Mouse (Mus musculus) hindbrain, embryonic 15.5 days (tissue): Measurements from ENCODE around the gene Tmem266. TPM values are rescaled to one million over a fixed set of nuclear protein-coding genes. Genes with fewer than 3 reads are reported as not detected.

Experiments
- ATAC-seq: fragments of 200-750 bp; cut with Nextera tagmentation; 2 replicates; pipeline ENCODE4 v1.8.0; 2017; ENCODE audit warnings: low read depth, moderate number of reproducible peaks, moderate TSS enrichment; ENCODE audit not compliant: low FRiP score
- H3K27ac ChIP-seq: fragments of 300-500 bp; sonication (generic); replicated peaks from 2 replicates; pipeline ENCODE4 v1.5.1; 2015; ENCODE audit warnings: mild to moderate bottlenecking, inconsistent platforms
- H3K27me3 ChIP-seq: fragments of 300-500 bp; sonication (generic); 2 replicates; pipeline ENCODE4 v1.6.1; 2015; ENCODE audit warnings: control low read depth, inconsistent platforms
- H3K36me3 ChIP-seq: fragments of 300-500 bp; sonication (generic); 2 replicates; pipeline ENCODE4 v1.6.1; 2015; ENCODE audit warnings: control low read depth, inconsistent platforms
- H3K4me1 ChIP-seq: fragments of 300-500 bp; sonication (generic); replicated peaks from 2 replicates; pipeline ENCODE4 v1.6.1; 2015; ENCODE audit warnings: control low read depth, inconsistent platforms
- H3K4me2 ChIP-seq: fragments of 300-500 bp; sonication (generic); 2 replicates; pipeline ENCODE4 v1.6.1; 2015; ENCODE audit warnings: moderate library complexity, mild to moderate bottlenecking, inconsistent platforms
- H3K4me3 ChIP-seq: fragments of 300-500 bp; sonication (generic); 2 replicates; pipeline ENCODE4 v1.5.1; 2015; ENCODE audit warnings: mild to moderate bottlenecking, inconsistent platforms
- H3K9ac ChIP-seq: fragments of 300-500 bp; sonication (generic); 2 replicates; pipeline ENCODE4 v1.6.1; 2015; ENCODE audit warnings: inconsistent platforms
- H3K9me3 ChIP-seq: fragments of 300-500 bp; sonication (generic); 2 replicates; pipeline ENCODE4 v1.6.1; 2016; ENCODE audit warnings: control low read depth, inconsistent platforms
- WGBS: fragments of 180-500 bp; shearing (Covaris S2); methylation state at CpG from one replicate; pipeline ENCODE4 v1.1.7; 2015; 5-methylcytosine and 5-hydroxymethylcytosine counted together
- polyA plus RNA-seq: library from polyadenylated mRNA; unstranded; fragments of >200 nt; fragmentation: Nextera tagmentation; extraction: Ambion mirVana; gene quantifications from 2 replicates; pipeline ENCODE4 v1.2.1, GENCODE M21; 2015

The Tmem266 gene
- polyA plus RNA-seq, 1 experiment from 2014 or later = 5.3 TPM

GRCm38 (mm10) chr9:55406773-55407172 is 80.1 kb downstream of the Tmem266 start:
- H3K4me3 ChIP-seq = no peak overlapping the region
- H3K4me1 ChIP-seq = peaks cover 21% of the 10 kb centered on the region
- 50% methylated on average over 2 of the region's 2 CpGs for WGBS
- no peaks in the 10 kb centered on the region for H3K36me3 ChIP-seq
- no peak overlapping the region for H3K27ac ChIP-seq
- no peak for ATAC-seq
- no peak overlapping the region for H3K4me2 ChIP-seq
- H3K9me3 ChIP-seq = no peaks in the 10 kb centered on the region
- H3K9ac ChIP-seq = no peak overlapping the region
- H3K27me3 ChIP-seq = no peaks in the 10 kb centered on the region

GRCm38 (mm10) chr9:55408851-55409250 is 82.1 kb downstream of the Tmem266 start:
- H3K9ac ChIP-seq = no peak overlapping the region
- no peak overlapping the region for H3K4me2 ChIP-seq
- WGBS = 20% methylated on average over 4 of the region's 4 CpGs
- no peaks in the 10 kb centered on the region for H3K36me3 ChIP-seq
- H3K4me3 ChIP-seq = no peak overlapping the region
- H3K27me3 ChIP-seq = no peaks in the 10 kb centered on the region
- ATAC-seq = no peak
- no peaks in the 10 kb centered on the region for H3K9me3 ChIP-seq
- H3K4me1 ChIP-seq = peaks cover 21% of the 10 kb centered on the region
- no peak overlapping the region for H3K27ac ChIP-seq

- Histone ChIP-seq H3K27ac (no peak overlapping the region), H3K36me3 (no peaks in the 10 kb centered on the region), H3K4me1 (peaks cover 21% of the 10 kb centered on the region), H3K4me3 (no peak overlapping the region), H3K9me3 (no peaks in the 10 kb centered on the region), H3K4me2 (no peak overlapping the region), H3K27me3 (no peaks in the 10 kb centered on the region), H3K9ac (no peak overlapping the region)
- ATAC-seq = no peak
- 60% methylated on average over 3 of the region's 3 CpGs for WGBS
These were observed 83.1 kb downstream of the Tmem266 start for GRCm38 (mm10) chr9:55409833-55410232.

- H3K4me3 ChIP-seq = no peak overlapping the region
- no peaks in the 10 kb centered on the region for H3K36me3 ChIP-seq
- 73% methylated on average over 6 of the region's 6 CpGs for WGBS
- H3K4me2 ChIP-seq = no peak overlapping the region
- no peaks in the 10 kb centered on the region for H3K27me3 ChIP-seq
- no peak overlapping the region for H3K27ac ChIP-seq
- H3K9me3 ChIP-seq = no peaks in the 10 kb centered on the region
- ATAC-seq = no peak
- peaks cover 21% of the 10 kb centered on the region for H3K4me1 ChIP-seq
- H3K9ac ChIP-seq = no peak overlapping the region
These were observed 83.7 kb downstream of the Tmem266 start for GRCm38 (mm10) chr9:55410430-55410829.

- no peak overlapping the region for H3K4me2 ChIP-seq
- no peak overlapping the region for H3K27ac ChIP-seq
- H3K36me3 ChIP-seq = no peaks in the 10 kb centered on the region
- no peaks in the 10 kb centered on the region for H3K27me3 ChIP-seq
- 50% methylated on average over 6 of the region's 6 CpGs for WGBS
- ATAC-seq = no peak
- no peak overlapping the region for H3K9ac ChIP-seq
- no peak overlapping the region for H3K4me3 ChIP-seq
- peaks cover 21% of the 10 kb centered on the region for H3K4me1 ChIP-seq
- H3K9me3 ChIP-seq = no peaks in the 10 kb centered on the region
These were observed 84.4 kb downstream of the Tmem266 start for GRCm38 (mm10) chr9:55411154-55411553.

- Histone ChIP-seq H3K9ac (no peak overlapping the region), H3K4me3 (no peak overlapping the region), H3K4me1 (no peaks in the 10 kb centered on the region), H3K9me3 (no peaks in the 10 kb centered on the region), H3K36me3 (peaks cover 3% of the 10 kb centered on the region; the same call in 1 of the 2 replicates), H3K27ac (no peak overlapping the region), H3K4me2 (no peak overlapping the region), H3K27me3 (no peaks in the 10 kb centered on the region)
- 90% methylated on average over 3 of the region's 3 CpGs for WGBS
- ATAC-seq = no peak
These were observed 95.1 kb downstream of the Tmem266 start for GRCm38 (mm10) chr9:55421786-55422185.

GRCm38 (mm10) chr9:55423451-55424424 is 97.0 kb downstream of the Tmem266 start:
- Histone ChIP-seq H3K27ac (no peak overlapping the region), H3K36me3 (peaks cover 3% of the 10 kb centered on the region; the same call in 1 of the 2 replicates), H3K27me3 (no peaks in the 10 kb centered on the region), H3K4me1 (no peaks in the 10 kb centered on the region), H3K4me3 (no peak overlapping the region), H3K9me3 (no peaks in the 10 kb centered on the region), H3K9ac (no peak overlapping the region), H3K4me2 (no peak overlapping the region)
- WGBS = 68% methylated on average over 14 of the region's 14 CpGs
- no peak for ATAC-seq

- Histone ChIP-seq H3K36me3 (peaks cover 3% of the 10 kb centered on the region; the same call in 1 of the 2 replicates), H3K4me1 (peaks cover 10% of the 10 kb centered on the region), H3K9me3 (no peaks in the 10 kb centered on the region), H3K9ac (no peak overlapping the region), H3K27ac (no peak overlapping the region), H3K4me2 (no peak overlapping the region), H3K27me3 (no peaks in the 10 kb centered on the region), H3K4me3 (no peak overlapping the region)
- no peak for ATAC-seq
- WGBS = 75% methylated on average over 7 of the region's 7 CpGs
These were observed 98.6 kb downstream of the Tmem266 start for GRCm38 (mm10) chr9:55425271-55425810.

GRCm38 (mm10) chr9:55429242-55429975 is 102.7 kb downstream of the Tmem266 start:
- peak overlapping the region; percentile 30; the same call in 1 of the 2 replicates for H3K27ac ChIP-seq

GRCm38 (mm10) chr9:55430133-55430532 is 103.4 kb downstream of the Tmem266 start:
- H3K4me3 ChIP-seq = no peak overlapping the region
- no peak for ATAC-seq
- H3K4me1 ChIP-seq = peaks cover 10% of the 10 kb centered on the region
- H3K9me3 ChIP-seq = no peaks in the 10 kb centered on the region
- peak overlapping the region; percentile 17; the same call in 1 of the 2 replicates for H3K9ac ChIP-seq
- H3K36me3 ChIP-seq = no peaks in the 10 kb centered on the region
- H3K27me3 ChIP-seq = no peaks in the 10 kb centered on the region
- H3K4me2 ChIP-seq = peak overlapping the region; percentile 36
- 22% methylated on average over 20 of the region's 20 CpGs for WGBS
- H3K27ac ChIP-seq = peak overlapping the region; percentile 30; the same call in 1 of the 2 replicates

More at GRCm38 (mm10) chr9:55429242-55429975, 102.7 kb downstream of the Tmem266 start:
- no peaks in the 10 kb centered on the region for H3K27me3 ChIP-seq
- no peak overlapping the region for H3K4me3 ChIP-seq
- WGBS = 33% methylated on average over 12 of the region's 12 CpGs
- H3K4me1 ChIP-seq = peaks cover 10% of the 10 kb centered on the region
- H3K4me2 ChIP-seq = peak overlapping the region; percentile 36
- no peak overlapping the region; the same call in 1 of the 2 replicates for H3K9ac ChIP-seq
- ATAC-seq = peak; percentile 82
- no peaks in the 10 kb centered on the region for H3K9me3 ChIP-seq
- H3K36me3 ChIP-seq = no peaks in the 10 kb centered on the region

GRCm38 (mm10) chr9:55432306-55433289 is 105.9 kb downstream of the Tmem266 start:
- H3K27ac ChIP-seq = no peak overlapping the region
- no peak overlapping the region for H3K4me2 ChIP-seq
- WGBS = 76% methylated on average over 14 of the region's 14 CpGs
- no peaks in the 10 kb centered on the region for H3K36me3 ChIP-seq
- ATAC-seq = no peak
- no peaks in the 10 kb centered on the region for H3K27me3 ChIP-seq
- no peaks in the 10 kb centered on the region for H3K9me3 ChIP-seq
- H3K9ac ChIP-seq = no peak overlapping the region
- H3K4me1 ChIP-seq = peaks cover 10% of the 10 kb centered on the region
- H3K4me3 ChIP-seq = no peak overlapping the region
